Mouse (Mus musculus): ENCODE measurements at regions not wholly inside any gene's neighbourhood (a gene's known extent, or its start where the extent isn't known, plus 50 kb on each side); places are given as distances from the start of the nearest gene placed in this dataset.

DNA sequence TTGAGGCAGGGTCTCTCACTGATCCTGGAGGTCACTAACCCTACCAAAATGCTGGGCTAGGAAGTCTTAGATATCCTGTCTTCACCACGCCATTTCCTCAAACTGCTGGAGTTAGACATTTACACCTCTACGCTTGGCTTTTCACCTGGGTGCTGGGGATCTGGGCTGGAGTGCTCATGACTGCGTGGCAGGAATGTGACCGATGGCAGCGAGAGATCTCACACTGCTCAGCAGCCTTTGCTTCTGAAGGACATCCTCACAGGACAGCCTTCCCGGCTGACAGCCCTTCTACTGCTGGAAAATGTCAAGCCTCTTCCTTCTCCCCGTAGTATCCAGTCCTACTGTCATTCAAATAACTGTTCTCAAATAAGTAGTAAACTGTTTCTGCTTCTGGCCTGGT is 114.8 kb upstream of the Sdk1 start:
- TF ChIP-seq CTCF (conservative IDR thresholded peaks at IDR 0.05; ENCODE audit: insufficient read depth, insufficient read length, low read depth, low read length) = no peak
- no peak for TF ChIP-seq POLR2A (IDR thresholded peaks at IDR 0.05; ENCODE audit: low read depth, low read length)

Data from kidney, adult 2 months (tissue).